Mouse (Mus musculus) hindbrain, embryonic 14.5 days (tissue): ENCODE results near the gene Mpz. TPM values are rescaled to one million over a fixed set of nuclear protein-coding genes. Genes with fewer than 3 reads are reported as not detected.

Experiments
- ATAC-seq: fragments of 200-750 bp; cut with Nextera tagmentation; 2 replicates; pipeline ENCODE4 v1.8.0; 2017; ENCODE audit warnings: moderate number of reproducible peaks, mild to moderate bottlenecking, moderate TSS enrichment, moderate library complexity; ENCODE audit not compliant: low FRiP score
- DNase-seq: peaks from one replicate; pipeline ENCODE4 v3.0.0-alpha.2; 2015; ENCODE audit warnings: low spot score
- H3K27ac ChIP-seq: fragments of 300-500 bp; sonication (generic); 2 replicates; pipeline ENCODE4 v1.5.1; 2014; ENCODE audit warnings: mild to moderate bottlenecking, moderate library complexity
- H3K27me3 ChIP-seq: fragments of 300-500 bp; sonication (generic); 2 replicates; pipeline ENCODE4 v1.6.1; 2014; ENCODE audit warnings: mild to moderate bottlenecking, low read length, mixed read lengths; ENCODE audit not compliant: control insufficient read depth, insufficient read depth
- H3K36me3 ChIP-seq: fragments of 300-500 bp; sonication (generic); replicated peaks from 2 replicates; pipeline ENCODE4 v1.6.1; 2014; ENCODE audit not compliant: control insufficient read depth, insufficient read depth
- H3K4me1 ChIP-seq: fragments of 300-500 bp; sonication (generic); replicated peaks from 2 replicates; pipeline ENCODE4 v1.6.1; 2014; ENCODE audit warnings: antibody characterized with exemption, low read length, mixed read lengths; ENCODE audit not compliant: control insufficient read depth, insufficient read depth
- H3K4me2 ChIP-seq: fragments of 300-500 bp; sonication (generic); replicated peaks from 2 replicates; pipeline ENCODE4 v1.6.1; 2014; ENCODE audit warnings: mild to moderate bottlenecking, moderate library complexity
- H3K4me3 ChIP-seq: fragments of 300-500 bp; sonication (generic); replicated peaks from 2 replicates; pipeline ENCODE4 v1.5.1; 2014; ENCODE audit warnings: mild to moderate bottlenecking, low read length
- H3K9ac ChIP-seq: fragments of 300-500 bp; sonication (generic); 2 replicates; pipeline ENCODE4 v1.6.1; 2014
- H3K9me3 ChIP-seq: fragments of 300-500 bp; sonication (generic); 2 replicates; pipeline ENCODE4 v1.6.1; 2016; ENCODE audit warnings: low read length; ENCODE audit not compliant: control insufficient read depth
- WGBS: fragments of 180-500 bp; shearing (Covaris S2); extraction: QIAGEN DNeasy Blood & Tissue Kit; methylation state at CpG from one replicate; pipeline ENCODE4 v1.1.7; 2014; 5-methylcytosine and 5-hydroxymethylcytosine counted together
- polyA plus RNA-seq: library from polyadenylated mRNA; unstranded; fragments of >200 nt; fragmentation: Nextera tagmentation; extraction: Ambion mirVana; gene quantifications from 2 replicates; pipeline ENCODE4 v1.2.1, GENCODE M21; 2014

The Mpz gene
- polyA plus RNA-seq, 1 experiment from 2014 or later: 3.5 TPM

DNA sequence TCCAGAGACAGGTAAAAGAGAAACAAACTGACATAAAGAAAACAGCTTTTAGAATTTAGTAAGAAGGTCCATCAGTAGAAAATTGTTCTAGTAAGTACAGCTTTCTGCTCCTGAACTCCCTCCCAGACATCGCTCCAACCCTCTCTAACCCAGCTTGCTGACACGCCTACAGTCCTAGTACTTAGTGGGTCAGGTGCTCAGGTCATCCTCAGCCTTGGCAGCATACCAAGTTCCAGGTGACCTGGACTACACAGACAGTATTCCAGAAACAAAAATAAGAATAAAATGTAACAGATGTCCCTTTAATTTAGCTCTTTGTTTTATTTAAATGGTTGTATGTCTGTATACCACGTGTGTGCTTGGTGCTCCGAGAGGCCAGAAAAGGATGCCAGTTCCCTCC lies 1.5 kb downstream of the Mpz start:
- ATAC-seq (no peak), DNase-seq (no peak)
- no peaks in the 10 kb centered on the region for H3K9me3 ChIP-seq
- H3K4me2 ChIP-seq: no peak overlapping the region
- H3K9ac ChIP-seq: no peak overlapping the region
- H3K4me1 ChIP-seq: peaks cover 17% of the 10 kb centered on the region
- WGBS: 81% methylated on average over 4 of the region's 4 CpGs
- H3K27me3 ChIP-seq: 0 out of 2 replicates have a peak, but pooled peaks cover 5% of the 10 kb centered on the region
- no peak overlapping the region for H3K4me3 ChIP-seq
- no peaks in the 10 kb centered on the region for H3K36me3 ChIP-seq
- no peak overlapping the region for H3K27ac ChIP-seq

DNA sequence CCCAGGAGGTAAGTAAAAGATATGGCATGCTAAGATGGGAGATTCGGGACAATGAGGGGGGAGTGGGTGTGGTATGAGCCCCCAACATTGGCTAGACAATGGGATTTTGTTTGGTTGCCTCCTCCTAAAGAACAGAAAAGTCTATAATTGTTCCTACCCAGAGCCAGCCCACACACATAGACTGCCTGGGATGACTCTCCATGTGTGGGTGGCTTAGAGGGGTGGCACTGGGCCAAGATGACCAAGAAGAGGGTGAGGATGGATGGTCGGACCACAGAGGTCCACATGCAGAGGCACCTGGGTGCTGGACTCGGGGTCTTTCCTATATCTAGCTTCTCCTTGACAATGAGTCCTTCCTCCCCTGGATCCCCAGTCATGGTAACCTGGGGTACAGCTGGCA lies 6.1 kb downstream of the Mpz start:
- Histone ChIP-seq H3K27ac (no peak overlapping the region), H3K9me3 (no peaks in the 10 kb centered on the region), H3K27me3 (peaks cover 34% of the 10 kb centered on the region), H3K4me1 (no peaks in the 10 kb centered on the region), H3K9ac (no peak overlapping the region), H3K4me2 (no peak overlapping the region), H3K36me3 (no peaks in the 10 kb centered on the region), H3K4me3 (no peak overlapping the region)
- 77% methylated on average over 3 of the region's 3 CpGs for WGBS
- ATAC-seq (no peak), DNase-seq (no peak)

DNA sequence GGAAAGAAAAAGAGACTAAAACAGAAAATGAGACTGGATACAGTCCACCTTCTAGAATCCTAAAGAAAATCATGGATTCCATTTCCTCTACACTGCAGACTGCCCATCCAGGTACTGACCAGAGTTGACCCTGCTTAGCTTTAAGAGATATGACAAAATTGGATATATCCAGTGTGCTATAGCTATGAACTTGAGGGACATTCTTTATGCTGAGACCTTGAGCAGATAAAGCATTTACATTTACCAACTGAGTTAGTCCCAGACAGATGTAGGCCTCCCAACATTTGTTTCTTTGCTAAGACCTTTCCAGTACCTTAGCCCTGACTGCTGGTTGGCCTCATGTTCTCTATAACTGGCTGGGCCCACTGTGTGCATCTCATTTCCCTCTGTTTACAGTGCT lies 7.5 kb downstream of the Mpz start:
- no peak for ATAC-seq

DNA sequence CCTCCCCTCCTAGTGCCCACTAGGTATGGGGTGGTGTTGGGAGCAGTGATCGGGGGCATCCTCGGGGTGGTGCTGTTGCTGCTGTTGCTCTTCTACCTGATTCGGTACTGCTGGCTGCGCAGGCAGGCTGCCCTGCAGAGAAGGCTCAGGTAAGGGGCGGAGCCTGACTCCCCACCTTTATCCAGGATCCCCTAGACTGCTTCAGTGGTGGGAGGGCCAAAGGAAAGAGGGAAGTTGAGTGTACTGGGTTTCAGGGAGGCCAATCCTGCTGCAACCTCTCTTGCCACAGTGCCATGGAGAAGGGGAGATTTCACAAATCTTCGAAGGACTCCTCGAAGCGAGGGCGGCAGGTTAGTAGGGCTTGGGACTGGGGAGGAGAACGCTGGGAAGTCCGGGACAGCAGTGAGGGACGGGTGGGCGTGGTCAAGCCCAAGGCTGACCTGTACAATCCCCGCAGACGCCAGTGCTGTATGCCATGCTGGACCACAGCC lies 9.0 kb downstream of the Mpz start:
- Histone ChIP-seq H3K36me3 (no peaks in the 10 kb centered on the region), H3K27me3 (peaks cover 34% of the 10 kb centered on the region), H3K27ac (no peak overlapping the region), H3K9me3 (no peaks in the 10 kb centered on the region), H3K4me2 (peak overlapping the region; percentile 36), H3K4me1 (no peaks in the 10 kb centered on the region), H3K9ac (peak overlapping the region; percentile 28; the same call in 1 of the 2 replicates), H3K4me3 (peak overlapping the region; percentile 12; the same call in 1 of the 2 replicates)
- peak; percentile 14; the same call in 1 of the 2 replicates for ATAC-seq
- WGBS: 11% methylated on average over 13 of the region's 15 CpGs
- no peak for DNase-seq

More for the DNA sequence above, 7.5 kb downstream of the Mpz start:
- Histone ChIP-seq H3K4me2 (no peak overlapping the region), H3K4me1 (no peaks in the 10 kb centered on the region), H3K27ac (no peak overlapping the region), H3K9ac (no peak overlapping the region), H3K4me3 (no peak overlapping the region), H3K36me3 (no peaks in the 10 kb centered on the region), H3K9me3 (no peaks in the 10 kb centered on the region), H3K27me3 (peaks cover 34% of the 10 kb centered on the region)
- no peak for DNase-seq

DNA sequence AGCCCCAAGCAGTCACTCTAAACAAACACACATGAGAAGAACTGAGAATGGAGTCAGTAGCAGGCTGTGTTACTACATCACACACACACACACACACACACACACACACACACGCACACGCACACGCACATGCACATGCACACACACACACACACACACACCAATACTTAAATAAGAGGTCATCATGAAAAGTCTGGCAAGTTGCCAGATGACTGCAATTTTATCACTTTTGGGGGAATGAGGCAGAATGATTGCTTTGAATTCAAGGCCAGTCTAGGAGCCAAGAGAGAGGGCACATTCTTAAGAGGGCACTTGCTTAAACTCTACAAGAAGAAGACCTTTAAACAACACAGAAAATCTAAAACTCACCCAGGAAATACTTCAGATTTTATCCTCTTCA lies 12.0 kb downstream of the Mpz start:
- DNase-seq (no peak), ATAC-seq (no peak)
- Histone ChIP-seq H3K4me2 (no peak overlapping the region), H3K4me1 (no peaks in the 10 kb centered on the region), H3K9ac (no peak overlapping the region), H3K27ac (no peak overlapping the region), H3K4me3 (no peak overlapping the region), H3K27me3 (peaks cover 25% of the 10 kb centered on the region), H3K9me3 (no peaks in the 10 kb centered on the region), H3K36me3 (no peaks in the 10 kb centered on the region)
- 94% methylated on average over 3 of the region's 3 CpGs for WGBS

DNA sequence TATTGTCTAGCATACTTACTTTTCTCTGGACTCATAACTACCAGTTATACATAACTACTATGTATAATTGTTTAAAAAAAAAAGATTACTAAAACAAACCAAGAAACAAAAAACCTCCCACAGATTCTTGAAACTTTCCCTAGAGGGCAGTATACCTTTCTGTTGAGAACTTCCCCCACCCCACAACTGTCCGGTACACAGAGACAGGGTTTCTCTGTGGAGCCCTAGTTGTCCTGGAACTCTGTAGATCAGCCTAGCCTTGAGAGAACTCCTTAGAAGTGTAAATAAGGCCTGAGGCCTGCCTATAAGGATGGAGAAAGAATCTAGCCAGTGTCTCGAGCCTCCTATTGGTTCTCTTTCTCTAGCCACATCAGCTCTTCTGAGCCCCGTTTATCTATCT lies 13.7 kb downstream of the Mpz start:
- H3K9me3 ChIP-seq: no peaks in the 10 kb centered on the region
- no peak overlapping the region for H3K4me3 ChIP-seq
- WGBS: 36% methylated on average over 3 of the region's 3 CpGs
- ATAC-seq (no peak), DNase-seq (no peak)
- no peak overlapping the region for H3K4me2 ChIP-seq
- peaks cover 11% of the 10 kb centered on the region for H3K27me3 ChIP-seq
- no peak overlapping the region for H3K27ac ChIP-seq
- no peak overlapping the region for H3K9ac ChIP-seq
- H3K36me3 ChIP-seq: no peaks in the 10 kb centered on the region
- H3K4me1 ChIP-seq: no peaks in the 10 kb centered on the region

DNA sequence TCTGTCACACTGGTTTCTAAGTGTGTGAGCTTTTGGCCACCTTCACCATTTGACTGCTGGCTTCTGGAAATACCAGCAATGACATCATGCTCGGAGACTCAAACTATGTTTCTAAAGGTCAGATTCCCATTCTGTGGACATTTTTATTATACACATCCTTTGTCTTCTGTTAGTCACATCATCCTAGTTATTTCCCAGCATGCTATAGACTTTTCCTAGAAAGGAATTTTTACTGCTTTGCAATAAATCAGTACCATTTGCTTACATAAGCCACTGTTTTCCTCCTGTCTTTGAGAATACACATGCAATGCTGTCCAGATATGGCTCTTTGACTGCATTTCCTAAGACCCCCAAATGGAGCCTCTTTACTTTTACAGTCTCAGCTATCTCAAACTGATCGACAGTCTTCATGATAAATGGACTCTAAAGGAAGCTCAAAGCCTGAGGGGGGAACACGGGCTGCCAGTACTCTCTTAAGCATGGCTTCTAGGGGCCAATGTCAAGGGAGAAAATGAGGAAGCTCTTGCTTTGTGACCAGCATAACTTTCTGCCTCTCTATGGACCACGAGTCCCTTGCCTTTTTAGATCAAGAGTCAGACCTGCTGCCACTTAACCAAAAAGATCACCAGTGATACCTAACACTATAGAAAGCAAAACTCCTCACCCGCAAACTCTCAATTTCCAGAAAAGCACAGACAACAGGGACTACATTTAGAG lies 15.3 kb downstream of the Mpz start:
- Histone ChIP-seq H3K27ac (no peak overlapping the region), H3K4me1 (no peaks in the 10 kb centered on the region), H3K4me2 (no peak overlapping the region), H3K9me3 (no peaks in the 10 kb centered on the region), H3K4me3 (no peak overlapping the region), H3K9ac (no peak overlapping the region), H3K36me3 (no peaks in the 10 kb centered on the region), H3K27me3 (no peaks in the 10 kb centered on the region)
- DNase-seq (no peak), ATAC-seq (no peak)
- 83% methylated on average over 5 of the region's 5 CpGs for WGBS

DNA sequence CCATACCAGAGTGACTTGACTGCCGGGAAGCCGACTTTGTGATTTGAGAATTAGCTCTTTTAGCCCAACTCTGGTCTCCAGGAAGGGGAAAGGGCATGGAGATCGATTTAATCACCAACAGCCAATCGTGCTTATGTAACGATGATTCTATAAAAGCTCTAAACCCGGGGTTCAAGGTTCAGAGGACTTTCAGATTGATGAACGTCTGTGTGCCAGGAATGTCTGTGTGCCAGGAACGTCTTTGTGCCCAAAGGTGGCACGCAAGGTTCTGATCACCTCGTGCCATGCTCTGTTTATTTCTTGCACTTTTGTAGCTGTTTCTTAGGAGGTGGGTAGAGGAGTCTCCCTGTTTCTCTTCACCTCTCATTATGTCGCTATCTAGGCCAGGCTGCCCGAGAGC lies 18.4 kb downstream of the Mpz start:
- 90% methylated on average over 12 of the region's 12 CpGs for WGBS
- DNase-seq (no peak), ATAC-seq (no peak)

DNA sequence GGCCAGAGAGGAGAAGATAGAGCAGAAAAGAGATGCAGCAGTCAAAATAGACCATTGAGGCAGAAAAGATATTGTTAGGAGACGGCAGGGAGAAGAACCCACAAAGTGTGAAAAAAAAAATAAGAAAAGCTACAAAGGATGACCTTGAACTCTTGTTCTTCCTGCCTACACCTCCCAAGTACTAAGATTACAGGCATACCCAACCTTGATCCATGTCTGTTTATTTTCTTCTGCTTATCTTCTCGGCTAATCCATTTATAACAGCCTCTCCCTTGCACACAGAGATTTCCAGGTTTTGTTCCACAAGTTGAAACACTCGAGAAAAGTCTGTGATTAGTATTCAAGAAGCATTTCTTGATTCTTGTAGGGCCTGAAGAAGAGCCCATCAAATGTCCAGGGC lies 19.4 kb downstream of the Mpz start:
- no peak for DNase-seq
- WGBS: 75% methylated on average over 3 of the region's 3 CpGs
- Histone ChIP-seq H3K4me3 (no peak overlapping the region), H3K9me3 (no peaks in the 10 kb centered on the region), H3K4me1 (no peaks in the 10 kb centered on the region), H3K9ac (no peak overlapping the region), H3K27me3 (no peaks in the 10 kb centered on the region), H3K27ac (no peak overlapping the region), H3K4me2 (no peak overlapping the region), H3K36me3 (no peaks in the 10 kb centered on the region)
- no peak for ATAC-seq

More for the DNA sequence above, 18.4 kb downstream of the Mpz start:
- Histone ChIP-seq H3K27ac (no peak overlapping the region), H3K36me3 (no peaks in the 10 kb centered on the region), H3K27me3 (no peaks in the 10 kb centered on the region), H3K4me1 (no peaks in the 10 kb centered on the region), H3K4me2 (no peak overlapping the region), H3K9ac (no peak overlapping the region), H3K9me3 (no peaks in the 10 kb centered on the region), H3K4me3 (no peak overlapping the region)
